Mouse (Mus musculus) large intestine, adult 2 months (tissue): ENCODE results near the gene E330009J07Rik. TPM values are rescaled to one million over a fixed set of nuclear protein-coding genes. Genes with fewer than 3 reads are reported as not detected.

Experiments
- DNase-seq: peaks from one replicate; pipeline ENCODE4 v3.0.0-alpha.2; 2012; ENCODE audit warnings: low read depth, low spot score
- WGBS: fragments of 180-500 bp; shearing (Covaris S2); methylation state at CpG from one replicate; pipeline ENCODE4 v1.1.7; 2018; 5-methylcytosine and 5-hydroxymethylcytosine counted together
- polyA plus RNA-seq: library from polyadenylated mRNA; depleted of rRNA; stranded (reverse); fragments of >200 nt; gene quantifications from 2 replicates; pipeline ENCODE4 v1.2.3, GENCODE M21; 2012; rRNA removed

Gene E330009J07Rik
- polyA plus RNA-seq, 1 experiment = 2.9 TPM

- no peak for DNase-seq
- 85% methylated on average over 7 of the region's 7 CpGs for WGBS
These were observed 82.6 kb downstream of the E330009J07Rik start for GRCm38 (mm10) chr6:40353360-40353759.

Other genes starting within 250 kb of the E330009J07Rik start
- gene Agk, start 111.0 kb downstream of the E330009J07Rik start, polyA plus RNA-seq = 7.7 and 8.4 TPM in 2 replicates
- not detected in 2 replicates for gene Wee2, start 3.0 kb upstream of the E330009J07Rik start, polyA plus RNA-seq
- 6.4 and 8.3 TPM in 2 replicates for gene Ssbp1, start 35.2 kb upstream of the E330009J07Rik start, polyA plus RNA-seq
- gene Tas2r137, start 55.1 kb upstream of the E330009J07Rik start, polyA plus RNA-seq = not detected in 2 replicates
- not detected in 2 replicates for gene Tas2r108, start 57.4 kb upstream of the E330009J07Rik start, polyA plus RNA-seq
- not detected in 2 replicates for gene Prss37, start 83.4 kb upstream of the E330009J07Rik start, polyA plus RNA-seq
- not detected in 2 replicates for gene Olfr461, start 118.9 kb upstream of the E330009J07Rik start, polyA plus RNA-seq
- not detected in 2 replicates for gene Olfr460, start 133.4 kb upstream of the E330009J07Rik start, polyA plus RNA-seq
- gene Clec5a, start 149.7 kb upstream of the E330009J07Rik start, polyA plus RNA-seq = 0.35 and 0.43 TPM in 2 replicates
- gene Tas2r138, start 177.2 kb upstream of the E330009J07Rik start, polyA plus RNA-seq = not detected in 2 replicates
- 237 and 588 TPM in 2 replicates for gene Mgam, start 192.7 kb upstream of the E330009J07Rik start, polyA plus RNA-seq